Mouse (Mus musculus): ENCODE data around the gene Dynlt1f.
A peak's percentile ranks its signal among the peaks of the same experiment; 100 is the strongest.
"Not testable (repeated sequence)": the region's sequence is repeated elsewhere in the genome, so short reads cannot be mapped to it uniquely, and the experiment has no call there.

Gene Dynlt1f

GRCm38 (mm10) chr17:6620730-6621451 is 34.8 kb downstream of the Dynlt1f start:
- DNase-seq = not testable (repeated sequence)

DNA sequence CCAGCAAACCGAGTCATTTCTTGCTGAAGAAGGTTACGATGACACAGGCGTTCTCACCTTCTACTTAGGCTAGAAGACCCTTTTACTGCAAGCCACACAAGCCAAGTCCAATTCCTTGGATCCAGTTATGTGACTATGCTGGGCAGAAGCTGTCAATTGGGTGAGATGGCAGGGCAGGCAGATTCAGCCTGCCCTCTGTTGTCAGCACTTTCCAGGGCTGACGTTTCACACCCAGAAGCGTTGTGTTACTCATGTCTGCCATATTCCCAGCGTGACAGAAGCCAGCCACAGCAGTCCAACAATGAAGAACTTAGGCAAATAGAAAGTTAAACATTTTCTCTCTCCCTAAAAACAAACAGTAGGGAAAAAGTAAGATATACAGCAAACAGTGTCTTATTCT is 35.7 kb downstream of the Dynlt1f start:
- not testable (repeated sequence) for DNase-seq

GRCm38 (mm10) chr17:6619271-6619670 is 36.4 kb downstream of the Dynlt1f start:
- not testable (repeated sequence) for DNase-seq

GRCm38 (mm10) chr17:6617689-6618400 is 37.9 kb downstream of the Dynlt1f start:
- DNase-seq = not testable (repeated sequence)

DNA sequence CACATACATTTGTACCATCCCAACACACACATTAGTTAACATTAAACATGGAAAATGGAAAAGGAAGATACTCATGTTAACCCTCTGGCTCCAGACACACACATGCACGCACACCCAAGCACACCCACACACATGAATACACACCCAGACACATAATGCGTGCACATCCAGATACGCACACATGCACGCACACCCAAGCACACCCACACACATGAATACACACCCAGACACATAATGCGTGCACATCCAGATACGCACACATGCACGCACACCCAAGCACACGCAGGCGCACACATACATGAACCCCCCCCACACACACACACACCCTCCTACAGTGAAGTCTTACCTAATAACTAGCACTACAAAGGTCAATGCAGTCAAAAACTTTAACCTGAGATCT is 39.0 kb downstream of the Dynlt1f start:
- DNase-seq = not testable (repeated sequence)

DNA sequence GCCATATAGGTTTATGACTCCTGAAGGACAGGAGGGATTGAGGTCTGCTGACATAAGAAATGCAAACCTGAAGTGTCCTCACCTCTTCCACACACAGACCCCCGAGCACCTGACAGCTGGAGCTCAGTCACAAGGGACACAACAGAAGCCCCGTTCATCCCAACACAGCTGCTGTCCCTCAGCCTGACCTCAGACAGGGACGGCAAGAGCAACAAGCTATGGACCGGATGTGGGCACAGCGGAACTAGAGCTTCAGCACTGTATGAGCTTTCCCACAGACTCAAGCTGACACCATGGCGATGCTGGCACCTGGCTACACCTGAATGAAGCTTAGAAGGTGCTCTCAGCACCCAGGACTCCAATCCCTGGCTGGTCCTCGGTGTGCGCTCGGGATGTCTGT is 41.4 kb downstream of the Dynlt1f start:
- DNase-seq = not testable (repeated sequence)

DNA sequence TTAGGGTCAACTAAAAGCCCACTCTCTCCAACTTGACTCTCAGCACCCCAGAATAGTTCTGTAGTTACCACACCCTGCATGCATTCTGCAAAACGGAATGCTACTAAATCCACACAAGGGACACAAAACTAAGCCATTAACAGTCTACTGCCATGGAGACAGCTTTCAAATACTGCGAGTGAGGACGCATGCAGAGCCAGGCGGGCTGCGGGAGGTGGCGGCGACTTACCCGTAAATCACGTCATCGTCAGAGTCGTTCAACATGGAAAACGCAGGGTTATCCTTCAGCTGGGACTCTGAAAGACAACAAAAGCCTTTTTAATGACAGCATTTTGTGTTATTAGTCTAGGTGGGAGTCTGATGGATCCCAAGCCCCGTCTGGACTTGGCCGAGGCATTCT is 42.2 kb downstream of the Dynlt1f start:
- not testable (repeated sequence) for DNase-seq

DNA sequence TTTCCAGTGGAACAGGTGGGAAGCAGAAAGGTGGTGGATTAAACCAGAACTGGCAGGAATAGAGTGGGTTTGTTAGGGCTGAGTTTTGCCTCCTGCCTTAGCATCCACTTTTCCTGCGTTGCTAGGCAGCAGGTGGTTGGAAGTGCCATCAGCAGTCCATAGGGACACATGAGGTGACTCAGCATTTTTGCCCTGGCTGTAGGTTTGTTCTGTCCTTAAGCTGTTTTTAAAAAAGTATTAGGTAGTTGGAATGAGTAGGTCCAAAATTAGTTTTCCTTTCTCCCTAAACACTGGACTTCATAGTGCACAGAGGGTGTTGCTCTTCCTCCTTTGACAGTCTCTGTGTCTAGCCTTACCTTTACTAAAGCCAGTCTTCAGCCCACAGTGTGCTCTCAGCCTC is 50.4 kb downstream of the Dynlt1f start:
- DNase-seq = not testable (repeated sequence)

DNA sequence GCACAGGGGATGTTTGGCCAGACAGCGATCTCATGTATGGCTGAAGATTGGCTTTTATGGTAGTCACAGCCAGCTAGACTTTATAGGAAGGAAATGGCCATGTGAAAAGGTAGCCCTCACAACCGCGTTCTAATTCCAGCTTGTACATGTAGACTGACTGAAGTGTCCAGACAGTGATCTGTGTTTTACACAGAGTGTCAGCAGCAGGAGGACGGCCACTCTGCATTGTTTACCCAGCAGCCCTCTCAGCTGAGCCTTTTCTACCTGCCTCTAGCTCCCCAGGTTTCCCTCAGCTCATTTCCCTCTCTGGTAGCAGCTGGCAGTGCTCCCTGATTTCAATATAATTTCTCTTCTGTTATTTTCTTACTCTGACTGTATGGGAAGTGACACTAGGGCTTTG is 53.5 kb downstream of the Dynlt1f start:
- not testable (repeated sequence) for DNase-seq

GRCm38 (mm10) chr17:6601204-6601911 is 54.3 kb downstream of the Dynlt1f start, which contains the start of gene Dynlt1c:
TSS of gene Dynlt1c (plus strand) at chr17:6601671.
- peak; percentile 58 to 64 for DNase-seq

DNA sequence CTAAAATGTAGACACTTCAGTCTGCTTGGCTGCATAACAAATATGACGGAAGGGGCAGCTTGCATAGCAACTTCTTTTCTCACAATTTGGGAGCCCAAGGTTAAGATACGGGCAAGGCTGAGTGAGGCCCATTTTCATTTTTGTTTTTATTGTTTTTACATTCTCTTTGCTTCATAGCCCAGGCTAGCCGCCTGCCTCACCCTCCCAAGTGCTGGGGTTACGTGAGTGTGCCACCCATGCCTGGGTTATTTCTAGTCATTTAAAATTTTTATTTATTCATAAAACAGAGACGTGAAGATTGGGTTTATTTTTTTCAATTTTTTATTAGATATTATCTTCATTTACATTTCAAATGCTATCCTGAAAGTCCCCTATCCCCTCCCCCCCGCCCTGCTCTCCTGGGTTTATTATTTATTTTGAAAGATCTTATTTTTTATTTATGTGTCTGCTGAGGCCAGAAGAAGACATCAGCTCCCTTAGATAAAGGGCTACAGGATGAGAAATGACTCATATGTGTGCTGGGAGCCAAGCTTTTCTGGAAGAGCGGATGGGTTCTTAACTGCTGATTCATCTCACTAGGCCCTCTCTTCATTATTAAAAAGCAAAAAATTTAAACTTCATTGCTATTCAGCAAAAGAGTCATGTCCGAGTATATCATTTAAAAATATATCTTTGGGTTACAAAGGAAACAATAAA is 55.3 kb downstream of the Dynlt1f start:
- DNase-seq = peak in 1 of 2 experiments; percentile 15

DNA sequence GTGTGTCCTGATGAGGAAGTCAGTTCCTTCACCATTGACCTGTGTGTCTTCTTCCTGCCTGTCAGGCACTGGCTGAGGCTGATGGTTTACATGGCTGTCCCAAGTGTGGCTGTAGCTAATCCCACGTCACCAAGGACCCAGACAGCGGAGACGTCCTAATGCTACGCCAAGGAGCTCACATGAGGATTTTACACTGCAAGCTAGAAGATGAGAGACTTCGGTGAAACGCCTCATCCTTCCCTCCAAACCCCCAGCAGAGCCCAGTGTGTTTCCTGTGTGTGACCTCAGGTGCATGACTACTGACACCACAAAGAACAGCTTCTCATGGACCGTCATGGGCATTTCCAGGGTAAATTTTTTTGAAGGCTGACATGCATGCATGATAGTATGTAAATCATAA is 57.3 kb downstream of the Dynlt1f start:
- peak in 1 of 2 experiments; percentile 21 for DNase-seq
